Mouse (Mus musculus) megakaryocyte, embryonic 14.5 days (primary cell): ENCODE data around the gene Pnpla1. TPM values are rescaled to one million over a fixed set of nuclear protein-coding genes. Genes with fewer than 3 reads are reported as not detected.

Experiments
- H3K27me3 ChIP-seq: replicated peaks from 2 replicates; pipeline ENCODE3; 2012; ENCODE audit warnings: inconsistent platforms
- H3K36me3 ChIP-seq: replicated peaks from 2 replicates; pipeline ENCODE3; 2012; ENCODE audit warnings: low read length, inconsistent platforms, mixed read lengths
- H3K4me1 ChIP-seq: 2 replicates; pipeline ENCODE4 v1.6.1; 2012; ENCODE audit warnings: inconsistent platforms
- H3K4me3 ChIP-seq: replicated peaks from 2 replicates; pipeline ENCODE3; 2012; ENCODE audit warnings: moderate library complexity, mild to moderate bottlenecking, inconsistent platforms
- H3K9me3 ChIP-seq: 2 replicates; pipeline ENCODE4 v1.6.1; 2012; ENCODE audit warnings: inconsistent platforms
- FLI1 ChIP-seq: IDR thresholded peaks from 2 replicates; pipeline ENCODE4 v1.6.1; 2012; ENCODE audit warnings: low read length, inconsistent platforms, mixed read lengths
- GATA1 ChIP-seq: IDR thresholded peaks from 3 replicates; pipeline ENCODE4 v1.6.1; 2012; ENCODE audit warnings: mixed read lengths, low read length, inconsistent platforms, borderline replicate concordance
- polyA plus RNA-seq: library from polyadenylated mRNA; stranded (reverse); fragments of >175 nt; gene quantifications from 2 replicates; pipeline ENCODE4 v1.2.3, GENCODE M21; 2012; ENCODE audit warnings: low replicate concordance; ENCODE audit not compliant: insufficient read depth

The Pnpla1 gene
- polyA plus RNA-seq, 1 experiment = 0.10 TPM

GRCm38 (mm10) chr17:28882316-28882715 is 24.1 kb downstream of the Pnpla1 start:
- H3K27me3 ChIP-seq = peaks cover 52% of the 10 kb centered on the region
- H3K36me3 ChIP-seq = no peaks in the 10 kb centered on the region
- no peaks in the 10 kb centered on the region for H3K9me3 ChIP-seq
- no peak for TF ChIP-seq GATA1
- TF ChIP-seq FLI1 = no peak
- peaks cover 25% of the 10 kb centered on the region for H3K4me1 ChIP-seq
- peak overlapping the region; percentile 73 for H3K4me3 ChIP-seq

GRCm38 (mm10) chr17:28882810-28883209 is 24.6 kb downstream of the Pnpla1 start:
- H3K4me3 ChIP-seq = no peak overlapping the region
- peaks cover under 1% of the 10 kb centered on the region; the same call in 1 of the 2 replicates for H3K9me3 ChIP-seq
- no peaks in the 10 kb centered on the region for H3K36me3 ChIP-seq
- peaks cover 25% of the 10 kb centered on the region for H3K4me1 ChIP-seq
- TF ChIP-seq GATA1 = no peak
- TF ChIP-seq FLI1 = no peak
- H3K27me3 ChIP-seq = peaks cover 50% of the 10 kb centered on the region

- Histone ChIP-seq H3K9me3 (peaks cover 12% of the 10 kb centered on the region), H3K4me3 (no peak overlapping the region), H3K27me3 (peaks cover 45% of the 10 kb centered on the region), H3K36me3 (no peaks in the 10 kb centered on the region), H3K4me1 (peaks cover 25% of the 10 kb centered on the region)
- TF ChIP-seq GATA1 = no peak
- no peak for TF ChIP-seq FLI1
Observed at GRCm38 (mm10) chr17:28883941-28884516, 25.8 kb downstream of the Pnpla1 start.

- H3K4me3 ChIP-seq = no peak overlapping the region
- no peaks in the 10 kb centered on the region for H3K36me3 ChIP-seq
- H3K27me3 ChIP-seq = peaks cover 42% of the 10 kb centered on the region
- no peak for TF ChIP-seq GATA1
- TF ChIP-seq FLI1 = no peak
- H3K9me3 ChIP-seq = peaks cover 19% of the 10 kb centered on the region
- peaks cover 18% of the 10 kb centered on the region for H3K4me1 ChIP-seq
Observed at GRCm38 (mm10) chr17:28885231-28885630, 27.0 kb downstream of the Pnpla1 start.

GRCm38 (mm10) chr17:28886266-28886665 is 28.1 kb downstream of the Pnpla1 start:
- Histone ChIP-seq H3K4me1 (peaks cover 18% of the 10 kb centered on the region), H3K36me3 (no peaks in the 10 kb centered on the region), H3K4me3 (no peak overlapping the region), H3K9me3 (peaks cover 22% of the 10 kb centered on the region), H3K27me3 (peaks cover 33% of the 10 kb centered on the region)
- TF ChIP-seq GATA1 (no peak), FLI1 (no peak)

- Histone ChIP-seq H3K27me3 (peaks cover 12% of the 10 kb centered on the region), H3K9me3 (peaks cover 35% of the 10 kb centered on the region), H3K4me3 (peak overlapping the region; percentile 51), H3K36me3 (no peaks in the 10 kb centered on the region), H3K4me1 (peaks cover 17% of the 10 kb centered on the region)
- TF ChIP-seq FLI1 (no peak), GATA1 (no peak)
Observed at GRCm38 (mm10) chr17:28894050-28894767, 36.0 kb downstream of the Pnpla1 start.

GRCm38 (mm10) chr17:28895217-28895875 is 37.1 kb downstream of the Pnpla1 start:
- TF ChIP-seq FLI1 = no peak
- TF ChIP-seq GATA1 = no peak
- peaks cover 30% of the 10 kb centered on the region for H3K9me3 ChIP-seq
- H3K36me3 ChIP-seq = no peaks in the 10 kb centered on the region
- no peak overlapping the region for H3K4me3 ChIP-seq
- H3K4me1 ChIP-seq = peaks cover 17% of the 10 kb centered on the region
- H3K27me3 ChIP-seq = peaks cover 19% of the 10 kb centered on the region

- TF ChIP-seq FLI1 (no peak), GATA1 (no peak)
- no peak overlapping the region for H3K4me3 ChIP-seq
- H3K27me3 ChIP-seq = peaks cover 24% of the 10 kb centered on the region
- H3K36me3 ChIP-seq = no peaks in the 10 kb centered on the region
- H3K9me3 ChIP-seq = peaks cover 28% of the 10 kb centered on the region
- H3K4me1 ChIP-seq = peaks cover 17% of the 10 kb centered on the region
Observed at GRCm38 (mm10) chr17:28896095-28896780, 38.0 kb downstream of the Pnpla1 start.

GRCm38 (mm10) chr17:28897817-28898216 is 39.6 kb downstream of the Pnpla1 start:
- TF ChIP-seq GATA1 (no peak), FLI1 (no peak)
- no peak overlapping the region for H3K4me3 ChIP-seq
- H3K27me3 ChIP-seq = peaks cover 26% of the 10 kb centered on the region
- peaks cover 17% of the 10 kb centered on the region for H3K4me1 ChIP-seq
- H3K36me3 ChIP-seq = no peaks in the 10 kb centered on the region
- peaks cover 19% of the 10 kb centered on the region for H3K9me3 ChIP-seq
